Mouse (Mus musculus) bone marrow, adult 2 months (tissue): ENCODE data around the gene Nap1l2.

Source experiments
- CTCF ChIP-seq: fragments of 200-500 bp; IDR thresholded peaks from 2 replicates; pipeline ENCODE4 v1.5.1; 2011; ENCODE audit warnings: low read length, control low read depth; ENCODE audit not compliant: control insufficient read depth, insufficient read depth
- POLR2A ChIP-seq: fragments of 200-500 bp; IDR thresholded peaks from 2 replicates; pipeline ENCODE4 v1.6.1; 2011; ENCODE audit warnings: low read depth, mild to moderate bottlenecking, control low read depth, low read length, borderline replicate concordance; ENCODE audit not compliant: control insufficient read depth

DNA sequence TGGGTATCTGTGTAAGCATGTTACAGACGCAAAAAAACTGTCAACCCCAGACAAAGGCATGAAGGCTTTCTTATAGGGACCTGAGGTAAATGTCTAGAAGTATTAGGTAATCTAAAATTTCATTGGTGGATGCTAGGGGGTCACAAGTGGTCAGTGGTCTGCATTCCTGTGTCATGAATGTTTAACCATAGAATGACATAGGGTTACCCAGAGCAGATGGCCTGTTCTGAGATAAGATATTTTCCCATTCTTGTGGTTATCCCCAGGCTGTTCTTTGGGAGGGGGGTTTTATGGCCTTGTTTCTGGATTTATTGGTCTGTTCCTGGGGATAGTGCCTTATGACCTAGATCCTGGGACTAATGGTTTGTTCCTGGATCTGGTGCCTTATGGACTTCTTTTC is 30.3 kb downstream of the Nap1l2 start:
- TF ChIP-seq POLR2A (no peak), CTCF (no peak)
